Mouse (Mus musculus) B cell, adult (primary cell): ENCODE data around the gene Nkx2-2. TPM values are rescaled to one million over a fixed set of nuclear protein-coding genes. Genes with fewer than 3 reads are reported as not detected.

Experiments used
- total RNA-seq: library from RNA; stranded (reverse); gene quantifications from 4 replicates; pipeline ENCODE4 v1.2.4, GENCODE M21; 2023; ENCODE audit not compliant: inconsistent age

The Nkx2-2 gene
- not detected in 4 replicates for total RNA-seq

GRCm38 (mm10) chr2:147193271-147194255 lies at the start of gene Nkx2-2:
TSS of gene Nkx2-2 (minus strand) at chr2:147194243.

Other genes with a start within 250 kb of the Nkx2-2 start
- gene Xrn2, start 181.2 kb downstream of the Nkx2-2 start, total RNA-seq, result 159 to 187 TPM (median 177 TPM) in 4 replicates
- gene Nkx2-4, start 108.8 kb downstream of the Nkx2-2 start, total RNA-seq, result not detected in 4 replicates
- not detected in 4 replicates for gene Pax1, start 167.7 kb upstream of the Nkx2-2 start, total RNA-seq